Mouse (Mus musculus) gastrocnemius, adult 8-10 months (tissue): Measurements from ENCODE around the gene Aff3. TPM values are rescaled to one million over a fixed set of nuclear protein-coding genes. Genes with fewer than 3 reads are reported as not detected.

Experiments
- DNase-seq, 2 experiments: peaks; one replicate each; pipeline ENCODE4 v3.0.0; 2022; ENCODE audit warnings: low spot score in 2 of 2
- total RNA-seq, 4 experiments: library from RNA; stranded (reverse); gene quantifications; 2 replicates each; pipeline ENCODE4 v1.2.4; 2022

Aff3 gene
- total RNA-seq = 1 to 10 TPM; 1.0 to 6.1 (median 1.3) TPM

- DNase-seq = no peak
These were observed at the start of gene Aff3 for GRCm38 (mm10) chr1:38664777-38665176. Gene Aff3, minus strand, starts transcription at chr1:38664955.

GRCm38 (mm10) chr1:38700646-38701045 is 35.9 kb upstream of the Aff3 start:
- DNase-seq = no peak

- DNase-seq = no peak
These were observed 34.5 kb upstream of the Aff3 start for GRCm38 (mm10) chr1:38699244-38699643.

DNA sequence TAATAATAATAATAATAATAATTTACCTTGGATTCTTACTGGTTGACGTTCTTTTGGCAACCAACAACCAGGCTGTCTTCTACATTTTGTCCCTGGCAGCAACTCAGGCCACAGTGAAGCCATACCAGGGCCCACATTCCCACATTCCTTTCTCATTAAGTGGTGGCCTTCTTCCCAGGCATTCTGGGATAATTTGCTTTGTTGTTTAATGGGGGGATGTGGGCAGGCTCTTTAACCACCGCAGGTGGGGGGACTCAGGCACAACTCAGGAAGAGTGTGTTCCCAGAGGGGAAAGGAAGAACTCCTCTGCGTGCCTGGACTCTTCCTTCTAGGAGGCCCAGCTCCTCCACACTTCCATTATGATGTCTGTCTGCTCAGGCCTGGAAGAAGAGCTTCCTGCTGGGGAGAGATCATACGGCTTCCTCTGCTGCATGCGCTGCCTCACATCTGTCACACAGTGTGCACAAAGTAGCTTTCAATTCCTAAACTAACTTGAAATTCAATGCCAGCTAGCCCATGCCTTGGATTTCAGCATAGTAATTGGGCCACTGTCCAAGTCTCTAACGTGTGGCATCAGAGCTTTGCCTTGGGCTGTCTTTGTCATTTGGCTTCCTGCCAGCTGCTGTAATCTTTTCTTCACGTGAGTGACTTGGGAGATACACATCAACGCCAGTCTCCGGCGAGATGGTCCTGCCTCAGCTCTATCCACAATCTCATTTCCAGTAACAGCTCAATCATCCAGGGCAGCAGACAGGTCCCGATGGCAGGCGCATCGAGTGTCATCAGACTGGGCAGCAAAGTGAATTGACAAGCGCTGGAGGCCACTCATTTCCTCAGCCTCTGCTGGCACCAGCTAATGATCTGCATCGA is 31.3 kb upstream of the Aff3 start:
- DNase-seq = no peak

GRCm38 (mm10) chr1:38695089-38695811 is 30.5 kb upstream of the Aff3 start:
- DNase-seq = no peak

GRCm38 (mm10) chr1:38694142-38694541 is 29.4 kb upstream of the Aff3 start:
- no peak for DNase-seq

- no peak for DNase-seq
These were observed 25.7 kb upstream of the Aff3 start for GRCm38 (mm10) chr1:38690471-38690870.

DNA sequence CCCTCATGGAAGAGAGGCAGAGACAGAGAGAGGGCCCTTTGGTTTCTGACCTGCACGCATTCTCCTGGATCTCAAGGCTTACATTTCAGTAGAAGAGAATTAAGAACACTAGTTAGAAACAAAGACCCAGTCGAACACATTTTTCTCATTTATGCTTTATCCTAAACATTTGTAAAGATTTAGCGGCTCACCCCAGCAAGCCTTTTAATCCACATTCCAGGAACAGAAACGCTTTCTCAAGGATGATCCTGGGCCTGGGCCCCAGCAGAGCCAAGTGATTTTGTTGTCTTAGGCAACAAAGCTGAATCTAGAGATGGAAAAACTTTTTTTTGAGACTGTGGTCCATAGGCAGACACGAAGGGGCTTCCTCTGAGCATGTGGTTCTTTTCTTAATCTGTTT is 23.5 kb upstream of the Aff3 start:
- no peak for DNase-seq

DNA sequence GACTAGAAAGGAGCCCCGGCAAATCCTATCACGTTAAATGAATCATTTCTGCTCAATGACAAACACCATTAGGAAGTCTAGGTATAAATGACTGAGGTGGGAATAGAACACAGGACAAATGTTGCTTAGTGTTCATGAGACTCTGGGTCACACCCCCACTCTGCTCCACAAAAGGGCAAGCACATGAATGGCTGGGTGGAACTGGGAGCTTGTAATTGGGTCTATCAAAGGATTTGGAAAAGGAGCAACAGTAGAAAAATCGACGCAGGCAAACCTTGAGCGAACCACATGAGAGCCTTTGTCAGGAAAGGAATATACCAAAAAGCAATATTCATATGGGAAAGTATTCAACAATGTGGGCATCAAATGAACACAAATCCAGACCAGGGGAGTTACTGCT is 21.0 kb upstream of the Aff3 start:
- DNase-seq = no peak

- no peak for DNase-seq
These were observed 18.5 kb upstream of the Aff3 start for GRCm38 (mm10) chr1:38683158-38683721.

- no peak for DNase-seq
These were observed 15.1 kb upstream of the Aff3 start for GRCm38 (mm10) chr1:38679890-38680289.

GRCm38 (mm10) chr1:38671756-38672155 is 7.0 kb upstream of the Aff3 start:
- no peak for DNase-seq

DNA sequence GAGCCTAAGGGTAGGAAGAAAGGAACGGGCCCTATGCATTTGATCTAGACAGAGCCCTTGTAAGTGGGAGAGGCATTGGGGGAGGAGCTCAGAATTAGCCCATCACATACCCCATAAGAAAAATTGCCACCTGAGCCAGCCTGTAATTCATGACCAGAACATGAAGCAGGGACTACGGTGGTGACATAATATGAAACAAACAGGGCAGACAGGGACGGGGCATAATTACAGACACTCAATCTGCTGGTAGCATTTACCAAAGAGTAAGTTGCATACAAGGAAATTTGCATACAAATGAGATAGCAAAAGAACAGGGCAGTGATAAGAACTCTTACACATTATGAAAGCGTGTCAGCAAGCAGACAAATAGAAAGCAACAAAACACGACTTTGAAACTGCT is 6.3 kb upstream of the Aff3 start:
- no peak for DNase-seq

- no peak for DNase-seq
These were observed 3.6 kb upstream of the Aff3 start for GRCm38 (mm10) chr1:38668327-38668726.

GRCm38 (mm10) chr1:38667892-38668291 is 3.1 kb upstream of the Aff3 start:
- DNase-seq = no peak

- DNase-seq = no peak
These were observed 2.0 kb upstream of the Aff3 start for GRCm38 (mm10) chr1:38666766-38667118.

- DNase-seq = no peak
These were observed 1.5 kb upstream of the Aff3 start for GRCm38 (mm10) chr1:38666111-38666765.

DNA sequence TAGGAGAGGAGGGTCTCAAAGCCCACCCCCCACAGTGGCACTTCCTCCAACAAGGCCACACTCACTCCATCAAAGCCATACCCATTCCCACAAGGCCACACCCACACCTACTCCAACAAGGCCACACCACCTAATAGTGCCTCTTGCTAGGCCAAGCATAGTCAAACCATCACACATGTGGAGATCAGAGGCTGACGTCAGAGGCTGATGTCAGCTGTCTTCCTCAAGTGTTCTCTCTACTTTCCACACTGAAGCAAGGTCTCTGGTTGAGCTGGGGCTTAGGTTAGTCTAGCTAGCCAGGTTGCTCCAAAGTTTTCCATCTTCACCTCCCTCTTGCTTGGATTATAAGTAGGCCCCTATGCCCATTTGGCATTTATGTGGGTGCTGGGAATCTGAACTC is 856 bp upstream of the Aff3 start:
- DNase-seq = no peak

GRCm38 (mm10) chr1:38664261-38664660 is 494 bp downstream of the Aff3 start:
- DNase-seq = no peak

DNA sequence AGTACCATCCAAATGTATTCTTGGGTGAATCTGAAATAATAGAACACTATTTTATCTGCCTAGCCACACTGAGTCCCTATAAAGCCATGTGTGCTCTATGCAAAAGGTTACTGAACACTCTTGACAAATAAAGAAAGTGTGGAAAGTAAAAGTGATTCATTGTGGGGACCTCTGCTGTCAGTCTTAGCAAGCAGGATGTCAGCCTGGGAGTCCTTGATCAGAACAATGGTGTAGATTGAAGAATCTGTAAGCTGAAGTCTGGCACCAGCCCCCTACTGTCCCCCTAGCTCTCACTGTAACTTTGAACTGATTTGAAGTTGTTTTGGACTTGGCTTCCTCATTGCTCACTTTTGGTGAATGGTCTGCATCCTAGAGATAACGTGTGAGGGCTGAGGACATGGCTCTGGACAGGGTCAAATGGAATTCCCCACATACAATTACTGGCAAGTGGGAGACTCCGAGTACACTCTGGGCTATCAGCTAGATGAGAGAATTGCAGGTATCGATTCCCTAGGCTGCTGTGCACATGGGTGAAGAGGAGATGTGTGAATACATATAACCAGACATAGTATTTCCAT is 2.0 kb downstream of the Aff3 start:
- DNase-seq = no peak

- no peak for DNase-seq
These were observed 5.7 kb downstream of the Aff3 start for GRCm38 (mm10) chr1:38658933-38659553.
